ENCODE assay signal across 7 mouse cellular contexts in the genomic region with DNA sequence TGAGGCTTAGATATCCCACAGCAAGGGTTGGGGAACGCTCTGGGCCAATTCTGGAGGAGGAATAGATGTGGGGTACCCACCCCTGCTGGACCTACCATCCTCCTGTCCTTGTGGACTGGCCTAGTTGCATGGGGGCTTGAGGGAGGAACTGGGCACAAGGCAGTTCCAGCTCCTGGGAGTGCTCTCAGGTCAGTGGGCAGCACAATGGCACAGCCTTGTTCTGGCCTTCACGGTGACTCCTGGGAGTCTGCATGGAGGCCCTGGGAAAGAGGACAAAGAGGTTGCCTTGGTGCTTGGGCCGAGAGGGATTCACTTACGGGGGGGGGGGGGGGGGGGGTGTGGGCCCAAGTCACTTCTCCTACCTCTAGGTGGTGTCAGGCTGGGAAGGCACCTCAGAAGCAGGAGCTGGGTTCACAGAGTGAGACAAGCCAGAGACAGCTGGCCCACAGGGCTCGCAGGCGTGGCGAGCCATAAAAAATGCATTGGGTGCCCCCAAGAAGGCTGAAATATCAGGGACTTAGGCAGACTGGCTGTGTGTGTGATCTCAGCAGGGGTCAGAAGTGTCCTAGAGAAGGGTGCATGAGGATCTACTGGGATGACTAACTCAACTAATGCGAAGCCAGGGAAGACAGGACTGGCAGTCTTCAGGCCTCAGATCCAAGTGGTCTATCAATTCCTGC.
DNase-seq lines count a peak whose midpoint lies in the region; ATAC-seq lines count a peak whose summit lies in the region.

No protein-coding gene starts in this region.

- peak overlapping the region; percentile 99 for H3K27ac ChIP-seq in hindbrain, embryonic 14.5 days
- peak overlapping the region; percentile 99 for H3K27ac ChIP-seq in lung, embryonic 16.5 days (ENCODE audit: low read length)

- H3K4me3 ChIP-seq in hindbrain, embryonic 14.5 days (replicated peaks; ENCODE audit: low read length) = no peak overlapping the region
- peak overlapping the region; percentile 41 for H3K4me3 ChIP-seq in lung, embryonic 16.5 days (ENCODE audit: low read length)

- no peaks in the 10 kb centered on the region for H3K36me3 ChIP-seq in hindbrain, embryonic 14.5 days (replicated peaks; ENCODE audit: control insufficient read depth, insufficient read depth)
- no peaks in the 10 kb centered on the region for H3K36me3 ChIP-seq in lung, embryonic 16.5 days (ENCODE audit: control insufficient read depth, insufficient read depth, low read length)

- peak overlapping the region; percentile 59 for H3K4me2 ChIP-seq in hindbrain, embryonic 14.5 days (replicated peaks)
- peak overlapping the region; percentile 68 for H3K4me2 ChIP-seq in lung, embryonic 16.5 days (ENCODE audit: low read depth, low read length)

- WGBS in hindbrain, embryonic 14.5 days = 7% methylated on average over 8 of the region's 8 CpGs
- 22% methylated on average over 7 of the region's 8 CpGs for WGBS in lung, embryonic 16.5 days

- DNase-seq in urinary bladder, adult 2 months (ENCODE audit: low spot score) = peak; percentile 40
- DNase-seq in urinary bladder, postnatal 36 days (ENCODE audit: low spot score in 2 of 2) = no peak
- DNase-seq in embryo, embryonic 9.5 days (ENCODE audit: extremely low spot score) = peak; percentile 71
- no peak for DNase-seq in hindbrain, embryonic 14.5 days (ENCODE audit: low spot score)
- DNase-seq in yolk sac, embryonic 10.5 days (ENCODE audit: low spot score) = peak; percentile 60
- DNase-seq in layer of hippocampus, adult 11-12 months (ENCODE audit: low spot score) = no peak

- peaks cover 85% of the 10 kb centered on the region for H3K4me1 ChIP-seq in hindbrain, embryonic 14.5 days (replicated peaks; ENCODE audit: control insufficient read depth, insufficient read depth, low read length)
- peaks cover 79% of the 10 kb centered on the region for H3K4me1 ChIP-seq in lung, embryonic 16.5 days (replicated peaks; ENCODE audit: control insufficient read depth, insufficient read depth, low read length)

- no peaks in the 10 kb centered on the region for H3K9me3 ChIP-seq in hindbrain, embryonic 14.5 days (ENCODE audit: control insufficient read depth, low read length)
- no peaks in the 10 kb centered on the region for H3K9me3 ChIP-seq in lung, embryonic 16.5 days (ENCODE audit: control insufficient read depth, low read length)

- no peaks in the 10 kb centered on the region for H3K27me3 ChIP-seq in hindbrain, embryonic 14.5 days (ENCODE audit: control insufficient read depth, insufficient read depth, low read length)
- no peaks in the 10 kb centered on the region for H3K27me3 ChIP-seq in lung, embryonic 16.5 days (ENCODE audit: control insufficient read depth, insufficient read depth, low read depth, low read length)

- peak overlapping the region; percentile 63 for H3K9ac ChIP-seq in hindbrain, embryonic 14.5 days
- peak overlapping the region; percentile 84 for H3K9ac ChIP-seq in lung, embryonic 16.5 days (ENCODE audit: low read length)

- ATAC-seq in hindbrain, embryonic 14.5 days (ENCODE audit: low FRiP score) = no peak
- no peak for ATAC-seq in lung, embryonic 16.5 days (ENCODE audit: low read depth)

Comparison
In these comparisons a context has a peak if more than half of its experiments do, and no peak if none do; other contexts are left out.
1. DNase-seq: peak in urinary bladder, adult 2 months (single experiment), embryo, embryonic 9.5 days (single experiment) and yolk sac, embryonic 10.5 days (single experiment); none in urinary bladder, postnatal 36 days (0 of 2), hindbrain, embryonic 14.5 days (single experiment) and layer of hippocampus, adult 11-12 months (single experiment).